Mouse (Mus musculus): Measurements from ENCODE around the gene Gm595. TPM values are rescaled to one million over a fixed set of nuclear protein-coding genes. Genes with fewer than 3 reads are reported as not detected.

Gene Gm595
- polyA plus RNA-seq (2014; fragmentation: Nextera tagmentation; extraction: Ambion mirVana), result not detected in 2 replicates

DNA sequence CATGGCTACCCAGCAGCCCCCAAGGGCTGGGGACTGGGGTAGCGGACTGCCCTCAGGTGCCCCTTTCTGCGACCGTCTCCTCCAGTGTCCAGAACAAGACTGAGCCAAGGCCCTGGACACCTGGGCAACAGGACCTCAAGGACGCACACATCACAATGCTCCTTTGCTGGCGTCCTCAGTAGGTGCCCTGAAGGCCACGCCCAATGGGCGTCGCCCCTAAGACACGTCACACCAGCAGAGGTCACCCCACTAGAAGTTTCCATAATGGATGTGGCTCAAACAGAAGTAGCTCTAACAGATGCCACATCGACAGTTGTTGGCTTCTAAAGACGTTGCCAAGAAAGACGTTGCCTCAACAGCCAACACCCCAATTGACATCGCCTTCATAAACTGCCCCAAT lies at the start of gene Gm595:
Gene Gm595, minus strand, starts transcription at position 101 of the 400 bp plus-strand sequence.
- no peak within 1 kb of the TSS for H3K27ac ChIP-seq (ENCODE audit: low read depth, low read length)
- no peak for ATAC-seq (ENCODE audit: low FRiP score)

DNA sequence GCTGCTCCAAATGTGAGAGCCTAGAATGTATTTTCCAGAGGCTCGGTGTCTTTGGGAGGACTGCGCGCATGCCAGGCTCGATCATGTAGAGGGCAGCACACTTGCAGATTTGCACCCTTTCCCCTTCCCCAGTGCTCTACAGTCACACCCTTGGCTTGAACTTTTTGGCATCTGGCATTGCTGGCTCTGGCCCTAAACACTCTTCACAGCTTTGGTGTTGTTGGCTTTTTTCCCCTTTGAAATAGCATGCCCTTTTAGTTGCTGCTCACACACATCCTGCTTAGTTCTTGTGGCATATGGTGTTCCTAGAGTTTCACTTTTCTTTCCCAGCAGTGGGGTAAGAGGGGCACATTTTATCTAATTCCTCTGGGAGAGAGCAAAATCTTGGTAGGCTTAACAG lies 30.9 kb upstream of the Gm595 start:
- DNase-seq (ENCODE audit: low spot score), result no peak
- ATAC-seq (ENCODE audit: low FRiP score), result no peak

More for the DNA sequence above, at the start of gene Gm595:
- no peaks in the 10 kb centered on the region for H3K4me1 ChIP-seq (replicated peaks; ENCODE audit: control insufficient read depth, insufficient read depth, low read length)
- no peaks in the 10 kb centered on the region for H3K36me3 ChIP-seq (ENCODE audit: control insufficient read depth, insufficient read depth, low read length)
- 93% methylated on average over 13 of the region's 13 CpGs for WGBS
- no peak within 1 kb of the TSS for H3K4me2 ChIP-seq (replicated peaks; ENCODE audit: low read depth, low read length)
- no peak within 1 kb of the TSS for H3K9ac ChIP-seq (ENCODE audit: low read depth, low read length)
- no peaks in the 10 kb centered on the region for H3K9me3 ChIP-seq (ENCODE audit: control insufficient read depth, low read length)
- H3K27me3 ChIP-seq (ENCODE audit: control insufficient read depth, insufficient read depth, low read length), result no peaks in the 10 kb centered on the region
- H3K4me3 ChIP-seq (ENCODE audit: low read depth, low read length), result no peak within 1 kb of the TSS
- no peak for DNase-seq (ENCODE audit: low spot score)

DNA sequence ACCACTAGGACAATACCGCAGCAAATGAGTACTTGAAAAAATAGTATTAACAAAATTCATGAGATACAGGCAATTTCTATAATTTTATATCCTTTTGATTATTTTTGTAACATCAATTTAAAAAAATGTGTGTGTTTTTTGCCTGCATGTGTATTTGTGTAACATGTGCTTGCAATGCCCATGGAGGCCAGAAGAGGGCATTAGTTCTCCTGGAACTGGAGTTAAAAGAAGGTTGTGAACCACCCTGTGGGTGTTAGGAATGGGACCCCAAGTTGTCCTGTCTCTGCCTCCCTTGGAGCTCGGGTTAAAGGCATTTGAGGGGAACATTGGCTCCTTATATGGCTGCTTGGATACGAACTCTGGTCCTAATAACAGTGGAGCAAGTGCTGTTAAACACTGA lies 26.2 kb upstream of the Gm595 start:
- H3K27me3 ChIP-seq (ENCODE audit: control insufficient read depth, insufficient read depth, low read length), result no peaks in the 10 kb centered on the region
- 74% methylated on average over 3 of the region's 3 CpGs for WGBS
- H3K9me3 ChIP-seq (ENCODE audit: control insufficient read depth, low read length), result no peaks in the 10 kb centered on the region
- H3K4me2 ChIP-seq (replicated peaks; ENCODE audit: low read depth, low read length), result no peak overlapping the region
- no peak overlapping the region for H3K9ac ChIP-seq (ENCODE audit: low read depth, low read length)
- ATAC-seq (ENCODE audit: low FRiP score), result no peak
- no peak for DNase-seq (ENCODE audit: low spot score)
- no peaks in the 10 kb centered on the region for H3K36me3 ChIP-seq (ENCODE audit: control insufficient read depth, insufficient read depth, low read length)
- H3K4me3 ChIP-seq (ENCODE audit: low read depth, low read length), result no peak overlapping the region
- no peak overlapping the region for H3K27ac ChIP-seq (ENCODE audit: low read depth, low read length)
- H3K4me1 ChIP-seq (replicated peaks; ENCODE audit: control insufficient read depth, insufficient read depth, low read length), result no peaks in the 10 kb centered on the region

More for the DNA sequence above, 30.9 kb upstream of the Gm595 start:
- no peaks in the 10 kb centered on the region for H3K9me3 ChIP-seq (ENCODE audit: control insufficient read depth, low read length)
- 85% methylated on average over 4 of the region's 4 CpGs for WGBS
- H3K4me1 ChIP-seq (replicated peaks; ENCODE audit: control insufficient read depth, insufficient read depth, low read length), result no peaks in the 10 kb centered on the region
- no peaks in the 10 kb centered on the region for H3K27me3 ChIP-seq (ENCODE audit: control insufficient read depth, insufficient read depth, low read length)
- no peak overlapping the region for H3K4me3 ChIP-seq (ENCODE audit: low read depth, low read length)
- no peak overlapping the region for H3K9ac ChIP-seq (ENCODE audit: low read depth, low read length)
- no peak overlapping the region for H3K4me2 ChIP-seq (replicated peaks; ENCODE audit: low read depth, low read length)
- no peaks in the 10 kb centered on the region for H3K36me3 ChIP-seq (ENCODE audit: control insufficient read depth, insufficient read depth, low read length)
- H3K27ac ChIP-seq (ENCODE audit: low read depth, low read length), result no peak overlapping the region

DNA sequence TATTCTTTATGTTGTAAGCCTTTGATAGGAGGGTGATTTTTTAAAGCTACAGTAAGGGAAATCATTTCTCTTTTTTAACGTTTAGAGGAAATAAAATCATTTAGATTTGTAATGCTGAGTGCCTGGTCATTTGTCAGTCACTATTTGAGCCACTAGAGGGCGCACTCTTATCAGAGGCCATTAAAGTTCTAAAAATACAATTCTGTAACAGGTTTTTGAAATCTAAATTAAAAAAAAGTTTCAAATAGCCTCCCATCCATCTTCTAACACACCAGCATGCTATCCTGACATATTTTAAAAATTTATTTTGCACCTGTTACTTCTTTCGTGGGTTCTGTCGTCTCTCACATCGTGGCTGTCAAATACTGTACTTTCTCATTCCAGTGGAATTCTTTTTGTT lies 22.0 kb upstream of the Gm595 start:
- Histone ChIP-seq H3K4me3 (ENCODE audit: low read depth, low read length) (no peak overlapping the region), H3K9me3 (ENCODE audit: control insufficient read depth, low read length) (no peaks in the 10 kb centered on the region), H3K27me3 (ENCODE audit: control insufficient read depth, insufficient read depth, low read length) (no peaks in the 10 kb centered on the region), H3K27ac (ENCODE audit: low read depth, low read length) (no peak overlapping the region), H3K4me1 (replicated peaks; ENCODE audit: control insufficient read depth, insufficient read depth, low read length) (no peaks in the 10 kb centered on the region), H3K9ac (ENCODE audit: low read depth, low read length) (no peak overlapping the region), H3K36me3 (ENCODE audit: control insufficient read depth, insufficient read depth, low read length) (no peaks in the 10 kb centered on the region), H3K4me2 (replicated peaks; ENCODE audit: low read depth, low read length) (no peak overlapping the region)
- DNase-seq (ENCODE audit: low spot score) (peak; percentile 41), ATAC-seq (ENCODE audit: low FRiP score) (no peak)
- 55% methylated on average over 5 of the region's 5 CpGs for WGBS

DNA sequence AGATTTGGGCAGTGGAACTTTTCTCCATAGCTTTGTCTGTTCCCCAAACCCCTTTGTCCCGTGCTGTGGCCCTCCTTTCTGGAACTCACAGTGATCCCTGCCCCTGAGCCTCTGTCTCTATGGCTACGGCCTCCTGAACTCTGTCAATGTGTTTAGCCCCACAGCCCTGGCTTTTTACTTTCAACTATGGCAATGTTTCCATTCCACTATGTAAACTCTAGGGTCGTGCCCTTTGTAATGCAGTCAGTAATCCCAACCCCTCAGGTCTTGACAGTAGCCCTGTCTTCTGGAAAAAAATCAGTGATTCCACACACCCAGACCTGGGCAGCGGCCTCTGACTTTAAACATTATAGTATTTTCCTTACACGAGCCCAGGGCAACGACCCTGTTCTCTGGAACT lies 19.3 kb upstream of the Gm595 start:
- 46% methylated on average over 6 of the region's 6 CpGs for WGBS

DNA sequence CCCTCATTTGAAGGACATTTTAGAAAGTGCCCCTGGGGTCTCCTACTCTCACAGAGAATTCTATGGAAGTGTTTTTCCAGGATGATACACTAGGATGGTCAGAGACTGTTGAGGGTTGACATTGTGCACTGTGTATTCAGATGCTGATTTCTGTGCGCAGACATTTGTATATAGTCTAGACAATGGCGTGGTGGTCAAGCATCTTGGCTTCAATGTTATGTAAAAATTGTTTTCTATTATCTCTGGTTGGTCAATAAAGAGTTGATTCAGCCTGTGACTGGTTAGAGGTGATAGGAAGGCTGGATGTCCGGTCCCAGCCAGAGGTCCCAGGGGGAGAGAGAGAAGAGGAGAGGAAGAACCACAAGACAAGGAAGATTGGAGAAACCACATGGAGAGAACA lies 16.4 kb upstream of the Gm595 start:
- Histone ChIP-seq H3K9ac (ENCODE audit: low read depth, low read length) (no peak overlapping the region), H3K4me1 (replicated peaks; ENCODE audit: control insufficient read depth, insufficient read depth, low read length) (no peaks in the 10 kb centered on the region), H3K36me3 (ENCODE audit: control insufficient read depth, insufficient read depth, low read length) (no peaks in the 10 kb centered on the region), H3K4me2 (replicated peaks; ENCODE audit: low read depth, low read length) (no peak overlapping the region), H3K27me3 (ENCODE audit: control insufficient read depth, insufficient read depth, low read length) (no peaks in the 10 kb centered on the region), H3K9me3 (ENCODE audit: control insufficient read depth, low read length) (no peaks in the 10 kb centered on the region), H3K27ac (ENCODE audit: low read depth, low read length) (no peak overlapping the region), H3K4me3 (ENCODE audit: low read depth, low read length) (no peak overlapping the region)
- DNase-seq (ENCODE audit: low spot score) (no peak), ATAC-seq (ENCODE audit: low FRiP score) (no peak)
- WGBS, result 80% methylated on average over 3 of the region's 3 CpGs

More for the DNA sequence above, 19.3 kb upstream of the Gm595 start:
- Histone ChIP-seq H3K4me1 (replicated peaks; ENCODE audit: control insufficient read depth, insufficient read depth, low read length) (no peaks in the 10 kb centered on the region), H3K27me3 (ENCODE audit: control insufficient read depth, insufficient read depth, low read length) (no peaks in the 10 kb centered on the region), H3K4me2 (replicated peaks; ENCODE audit: low read depth, low read length) (no peak overlapping the region), H3K36me3 (ENCODE audit: control insufficient read depth, insufficient read depth, low read length) (no peaks in the 10 kb centered on the region), H3K9ac (ENCODE audit: low read depth, low read length) (no peak overlapping the region), H3K9me3 (ENCODE audit: control insufficient read depth, low read length) (no peaks in the 10 kb centered on the region), H3K4me3 (ENCODE audit: low read depth, low read length) (no peak overlapping the region), H3K27ac (ENCODE audit: low read depth, low read length) (no peak overlapping the region)
- ATAC-seq (ENCODE audit: low FRiP score) (no peak), DNase-seq (ENCODE audit: low spot score) (no peak)

DNA sequence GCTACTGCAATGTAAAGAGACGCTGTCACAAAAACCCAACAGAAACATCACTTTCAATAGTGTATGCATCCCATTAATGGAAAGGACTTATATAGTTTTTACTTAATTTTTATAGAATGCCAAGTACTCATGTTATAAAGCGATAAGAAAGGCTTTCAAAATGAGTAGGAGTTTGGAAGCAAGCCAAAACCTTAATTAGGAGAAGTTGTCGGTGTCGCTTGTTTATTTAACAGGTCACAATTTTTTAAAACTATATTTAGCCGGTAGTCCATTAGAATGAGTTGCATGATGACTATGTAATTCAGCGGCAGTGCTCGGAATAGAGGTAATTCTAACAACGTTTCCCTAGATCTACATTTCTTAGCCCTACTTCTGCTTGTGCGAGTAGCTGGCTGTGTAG lies 12.7 kb upstream of the Gm595 start:
- no peak overlapping the region for H3K9ac ChIP-seq (ENCODE audit: low read depth, low read length)
- H3K27ac ChIP-seq (ENCODE audit: low read depth, low read length), result no peak overlapping the region
- H3K36me3 ChIP-seq (ENCODE audit: control insufficient read depth, insufficient read depth, low read length), result no peaks in the 10 kb centered on the region
- H3K4me1 ChIP-seq (replicated peaks; ENCODE audit: control insufficient read depth, insufficient read depth, low read length), result no peaks in the 10 kb centered on the region
- H3K4me2 ChIP-seq (replicated peaks; ENCODE audit: low read depth, low read length), result no peak overlapping the region
- WGBS, result 88% methylated on average over 9 of the region's 9 CpGs
- no peaks in the 10 kb centered on the region for H3K27me3 ChIP-seq (ENCODE audit: control insufficient read depth, insufficient read depth, low read length)
- no peaks in the 10 kb centered on the region for H3K9me3 ChIP-seq (ENCODE audit: control insufficient read depth, low read length)
- ATAC-seq (ENCODE audit: low FRiP score) (no peak), DNase-seq (ENCODE audit: low spot score) (no peak)
- no peak overlapping the region for H3K4me3 ChIP-seq (ENCODE audit: low read depth, low read length)

DNA sequence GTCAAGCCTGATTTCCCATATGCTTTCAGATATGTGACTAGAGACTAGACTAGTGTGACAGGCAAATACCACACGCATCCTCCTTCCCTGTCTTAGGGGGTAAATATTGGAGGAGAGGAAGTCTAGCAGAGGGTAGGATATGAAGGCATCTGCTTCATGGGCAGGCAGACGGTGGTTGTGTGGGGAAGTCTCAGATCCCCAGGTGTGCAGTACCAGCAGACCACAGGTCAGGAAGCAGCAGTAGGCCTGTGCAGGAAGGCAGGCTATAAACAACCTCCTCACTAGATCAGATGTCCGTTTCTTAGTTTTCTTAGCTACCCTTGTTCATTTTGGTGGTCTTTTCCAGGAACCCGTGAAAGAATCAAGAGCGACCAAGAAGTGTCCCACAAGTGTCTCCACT lies 7.1 kb upstream of the Gm595 start:
- H3K4me3 ChIP-seq (ENCODE audit: low read depth, low read length), result no peak overlapping the region
- H3K27ac ChIP-seq (ENCODE audit: low read depth, low read length), result no peak overlapping the region
- H3K4me1 ChIP-seq (replicated peaks; ENCODE audit: control insufficient read depth, insufficient read depth, low read length), result no peaks in the 10 kb centered on the region
- no peaks in the 10 kb centered on the region for H3K36me3 ChIP-seq (ENCODE audit: control insufficient read depth, insufficient read depth, low read length)
- no peak overlapping the region for H3K9ac ChIP-seq (ENCODE audit: low read depth, low read length)
- 81% methylated on average over 5 of the region's 5 CpGs for WGBS
- no peaks in the 10 kb centered on the region for H3K27me3 ChIP-seq (ENCODE audit: control insufficient read depth, insufficient read depth, low read length)
- no peak overlapping the region for H3K4me2 ChIP-seq (replicated peaks; ENCODE audit: low read depth, low read length)
- no peak for ATAC-seq (ENCODE audit: low FRiP score)
- no peaks in the 10 kb centered on the region for H3K9me3 ChIP-seq (ENCODE audit: control insufficient read depth, low read length)
- DNase-seq (ENCODE audit: low spot score), result no peak
